Mouse (Mus musculus) CH12.LX (cell line): ENCODE results near the gene Phf21a.

Source experiments
- POLR2A ChIP-seq: IDR thresholded peaks from 2 replicates; pipeline ENCODE4 v1.6.1; 2011; ENCODE audit warnings: low read depth, mild to moderate bottlenecking, improper control_type of control experiment, low read length
- USF1 ChIP-seq: IDR thresholded peaks from 2 replicates; pipeline ENCODE4 v1.6.1; 2014; ENCODE audit warnings: low read depth, mild to moderate bottlenecking, inconsistent platforms, low read length, improper control_type of control experiment

- TF ChIP-seq USF1 (no peak), POLR2A (no peak)
These were observed 268.9 kb downstream of the Phf21a start for GRCm38 (mm10) chr2:92361795-92362194.
